Mouse (Mus musculus) induced T-regulatory cell, adult 2 months (primary cell): ENCODE data around the gene Rps10.
A peak's percentile ranks its signal among the peaks of the same experiment; 100 is the strongest.

Experiments used
- DNase-seq: peaks from one replicate; pipeline ENCODE4 v3.0.0-alpha.2; 2012; ENCODE audit warnings: low read depth

Gene Rps10

GRCm38 (mm10) chr17:27611994-27612393 is 24.5 kb downstream of the Rps10 start:
- DNase-seq, result no peak

GRCm38 (mm10) chr17:27611519-27611884 is 25.0 kb downstream of the Rps10 start:
- DNase-seq, result no peak

GRCm38 (mm10) chr17:27610679-27611518 is 25.6 kb downstream of the Rps10 start:
- DNase-seq, result no peak

- no peak for DNase-seq
Observed at GRCm38 (mm10) chr17:27609576-27609975, 26.9 kb downstream of the Rps10 start.

GRCm38 (mm10) chr17:27603522-27604234 is 32.8 kb downstream of the Rps10 start:
- no peak for DNase-seq

GRCm38 (mm10) chr17:27603036-27603435 is 33.4 kb downstream of the Rps10 start:
- DNase-seq, result no peak

- no peak for DNase-seq
Observed at GRCm38 (mm10) chr17:27600869-27601268, 35.6 kb downstream of the Rps10 start.

- DNase-seq, result no peak
Observed at GRCm38 (mm10) chr17:27600286-27600685, 36.2 kb downstream of the Rps10 start.

GRCm38 (mm10) chr17:27596376-27597190 is 39.9 kb downstream of the Rps10 start:
- no peak for DNase-seq

- no peak for DNase-seq
Observed at GRCm38 (mm10) chr17:27595659-27596375, 40.7 kb downstream of the Rps10 start.

GRCm38 (mm10) chr17:27592565-27592910 is 43.9 kb downstream of the Rps10 start:
- no peak for DNase-seq

- DNase-seq, result peak; percentile 86
Observed at GRCm38 (mm10) chr17:27591826-27592564, 44.5 kb downstream of the Rps10 start.

GRCm38 (mm10) chr17:27588231-27588630 is 48.2 kb downstream of the Rps10 start:
- peak; percentile 21 for DNase-seq

GRCm38 (mm10) chr17:27587252-27587651 is 49.2 kb downstream of the Rps10 start:
- DNase-seq, result no peak

- no peak for DNase-seq
Observed at GRCm38 (mm10) chr17:27586661-27587060, 49.8 kb downstream of the Rps10 start.

- no peak for DNase-seq
Observed at GRCm38 (mm10) chr17:27583185-27583894, 53.1 kb downstream of the Rps10 start.
